Mouse (Mus musculus) yolk sac, embryonic 10.5 days (tissue): Measurements from ENCODE around the gene Tmem230.
"Not testable (repeated sequence)": the region's sequence is repeated elsewhere in the genome, so short reads cannot be mapped to it uniquely, and the experiment has no call there.

ENCODE experiments used
- DNase-seq: peaks from one replicate; pipeline ENCODE4 v3.0.0-alpha.2; 2017; ENCODE audit warnings: low spot score

The Tmem230 gene

DNA sequence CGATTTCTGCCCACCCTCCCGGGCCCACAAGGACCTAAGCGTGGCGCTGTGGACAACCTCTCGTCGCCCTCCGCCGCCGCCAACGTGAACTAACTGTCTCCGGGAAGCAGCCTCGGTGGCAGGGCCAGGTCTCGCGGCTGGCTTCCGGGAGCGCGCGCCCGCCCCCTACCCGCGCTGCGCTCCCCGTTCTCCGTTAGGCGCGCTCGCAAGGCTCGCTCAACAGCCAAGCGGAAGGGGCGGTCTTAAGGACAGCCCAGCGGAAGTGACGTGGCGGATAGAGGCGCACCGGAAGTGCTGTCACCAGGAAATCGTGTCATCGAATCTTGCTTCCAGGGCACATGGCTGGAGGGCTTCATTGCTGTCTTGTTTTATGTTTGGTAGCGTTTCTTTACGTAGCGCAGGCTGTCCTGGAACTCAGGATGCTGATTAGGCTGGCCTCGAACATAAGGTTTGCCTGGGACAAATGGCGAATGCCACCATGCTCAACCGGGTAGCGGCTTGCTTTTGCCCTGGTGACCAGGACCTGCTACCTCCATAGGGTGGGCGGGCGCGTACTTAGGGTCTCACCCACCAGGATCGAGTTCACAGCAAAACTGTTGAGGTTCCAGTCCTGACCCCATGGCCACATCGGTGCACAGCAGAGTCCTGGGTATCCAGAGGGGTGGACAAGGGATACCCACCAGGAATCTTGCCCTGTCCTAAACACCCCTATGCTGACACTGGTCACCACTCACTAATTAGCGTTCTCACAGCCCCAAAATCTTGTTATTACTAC lies at the start of gene Tmem230:
Tmem230 (minus strand) TSS at position 269 of the 775 bp plus-strand sequence.
- DNase-seq, result peak; percentile 92

DNA sequence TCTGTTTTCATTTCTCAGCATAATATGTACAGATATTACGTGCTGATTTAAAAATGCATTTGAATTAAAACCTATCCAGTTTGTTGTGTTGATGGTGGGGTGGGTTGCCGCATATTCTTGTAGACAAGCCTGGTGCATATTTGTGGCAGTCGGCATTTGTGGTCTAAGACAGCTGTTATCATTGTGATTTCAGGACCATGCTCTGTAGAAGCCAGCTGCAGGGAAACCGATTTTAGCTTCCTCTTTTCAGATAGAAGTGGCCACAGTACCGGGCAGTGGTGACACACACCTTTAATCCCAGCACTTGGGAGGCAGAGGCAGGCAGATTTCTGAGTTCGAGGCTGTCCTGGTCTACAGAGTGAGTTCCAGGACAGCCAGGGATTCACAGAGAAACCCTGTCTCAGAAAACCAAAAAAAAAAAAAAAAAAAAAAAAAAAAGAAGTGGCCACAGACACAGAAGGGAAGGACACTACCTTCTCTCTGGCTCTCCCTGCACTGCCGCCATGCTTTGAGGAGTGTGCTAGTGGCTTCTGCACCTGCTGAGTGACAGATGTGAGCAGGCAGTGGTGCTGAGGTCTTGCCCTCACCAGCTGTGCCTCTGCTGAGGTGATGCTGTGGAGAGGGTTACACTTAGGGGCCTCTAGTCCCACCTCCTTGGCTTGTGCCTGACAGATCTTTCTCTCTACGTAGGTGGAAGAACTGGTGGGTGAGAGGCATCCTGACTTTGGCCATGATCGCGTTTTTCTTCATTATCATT lies 46.3 kb upstream of the Tmem230 start:
- no peak for DNase-seq

DNA sequence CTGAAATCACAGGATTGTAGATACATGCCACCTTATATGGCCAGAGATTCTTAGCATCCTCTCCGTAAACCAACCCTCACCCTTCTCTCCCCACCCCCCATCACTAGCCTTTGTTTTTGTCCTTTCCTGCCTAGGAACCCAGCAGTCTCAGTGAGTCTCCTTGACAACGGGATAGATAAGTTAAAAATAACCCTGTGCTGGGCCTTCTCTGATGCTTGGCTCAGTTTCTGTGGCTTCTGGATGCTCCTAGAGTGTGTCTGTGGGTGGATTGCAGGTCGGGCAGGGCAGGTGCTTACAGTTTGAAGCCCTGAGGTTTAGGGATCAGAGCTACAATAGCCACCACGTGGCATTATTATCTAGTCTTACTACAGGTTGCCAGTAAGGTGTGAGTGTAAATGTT lies 44.5 kb upstream of the Tmem230 start:
- no peak for DNase-seq

DNA sequence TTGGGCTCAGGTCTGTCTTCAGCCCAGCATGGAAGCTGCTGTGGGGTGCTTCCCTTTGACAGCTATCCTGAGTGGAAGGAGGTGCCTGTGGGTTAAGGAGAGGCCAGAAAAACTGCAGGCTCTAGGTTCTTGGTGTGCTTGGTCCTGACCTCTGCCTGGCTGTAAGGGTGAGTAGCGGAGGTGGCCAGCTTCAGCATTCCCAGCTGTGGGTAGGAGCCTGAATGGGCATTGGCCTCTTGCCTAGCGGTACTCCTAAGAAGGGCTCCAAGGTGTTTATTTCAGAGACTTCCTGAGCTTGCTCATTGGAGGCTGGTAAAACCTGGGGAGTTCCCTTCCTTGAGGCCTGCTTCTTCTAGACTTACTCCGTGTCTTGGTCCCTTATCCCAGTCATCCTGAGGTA lies 43.7 kb upstream of the Tmem230 start:
- DNase-seq, result no peak

DNA sequence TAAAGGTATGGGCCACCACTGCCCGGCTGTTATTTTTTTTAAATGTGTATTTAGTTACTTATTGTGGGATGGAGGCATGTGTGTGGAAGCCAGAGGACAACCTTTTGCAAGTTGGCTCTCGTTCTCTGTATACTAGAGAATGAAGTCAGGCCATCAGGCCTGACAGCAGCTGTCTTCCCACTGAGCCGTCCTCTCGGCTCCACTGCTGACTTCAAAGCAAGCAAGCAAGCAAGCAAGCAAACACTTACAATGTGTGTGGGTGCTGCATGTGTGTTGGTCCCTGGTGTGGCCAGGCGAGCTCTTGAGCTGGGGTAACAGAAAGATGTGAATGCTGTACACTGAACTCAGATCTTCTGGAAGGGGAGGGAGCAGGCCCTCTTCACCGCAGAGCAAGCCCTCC lies 43.2 kb upstream of the Tmem230 start:
- DNase-seq, result no peak

DNA sequence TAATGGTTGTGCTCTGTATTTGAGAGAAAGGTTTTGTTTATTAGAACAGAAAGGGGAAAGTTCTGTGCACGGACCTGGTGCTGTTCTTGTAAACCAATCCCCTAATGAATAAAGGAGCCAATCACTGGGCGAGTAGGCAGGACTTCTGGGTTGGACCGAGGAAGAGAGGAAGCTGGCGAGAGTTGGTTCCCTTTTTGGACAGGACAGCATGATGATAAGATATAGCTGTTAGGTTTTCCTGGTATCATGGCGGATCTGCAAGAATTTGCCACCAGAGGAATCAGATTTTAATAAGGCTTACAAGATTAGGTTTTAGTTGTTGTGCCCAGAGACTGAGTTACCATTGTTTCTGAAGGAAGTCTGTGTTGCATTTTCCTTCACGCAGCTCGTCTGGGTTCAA lies 41.6 kb upstream of the Tmem230 start:
- not testable (repeated sequence) for DNase-seq

- no peak for DNase-seq
These were observed 38.9 kb upstream of the Tmem230 start for GRCm38 (mm10) chr2:132286376-132287076.

DNA sequence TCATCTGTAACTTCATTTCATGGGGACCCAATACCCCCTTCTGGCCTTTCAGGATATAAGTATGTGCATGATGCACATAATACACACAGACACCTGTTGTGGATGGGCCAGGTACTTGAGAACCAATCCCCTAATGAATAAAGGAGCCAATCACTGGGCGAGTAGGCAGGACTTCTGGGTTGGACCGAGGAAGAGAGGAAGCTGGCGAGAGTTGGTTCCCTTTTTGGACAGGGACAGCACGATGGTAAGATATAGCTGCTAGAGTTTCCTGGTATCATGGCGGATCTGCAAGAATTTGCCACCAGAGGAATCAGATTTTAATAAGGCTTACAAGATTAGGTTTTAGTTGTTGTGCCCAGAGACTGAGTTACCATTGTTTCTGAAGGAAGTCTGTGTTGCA lies 38.1 kb upstream of the Tmem230 start:
- DNase-seq, result not testable (repeated sequence)

GRCm38 (mm10) chr2:132284492-132285139 lies 37.0 kb upstream of the Tmem230 start:
- peak; percentile 45 for DNase-seq

- no peak for DNase-seq
These were observed 35.8 kb upstream of the Tmem230 start for GRCm38 (mm10) chr2:132283236-132284070.

GRCm38 (mm10) chr2:132282453-132283174 lies 35.0 kb upstream of the Tmem230 start:
- no peak for DNase-seq

GRCm38 (mm10) chr2:132281560-132282452 lies 34.2 kb upstream of the Tmem230 start:
- DNase-seq, result no peak

DNA sequence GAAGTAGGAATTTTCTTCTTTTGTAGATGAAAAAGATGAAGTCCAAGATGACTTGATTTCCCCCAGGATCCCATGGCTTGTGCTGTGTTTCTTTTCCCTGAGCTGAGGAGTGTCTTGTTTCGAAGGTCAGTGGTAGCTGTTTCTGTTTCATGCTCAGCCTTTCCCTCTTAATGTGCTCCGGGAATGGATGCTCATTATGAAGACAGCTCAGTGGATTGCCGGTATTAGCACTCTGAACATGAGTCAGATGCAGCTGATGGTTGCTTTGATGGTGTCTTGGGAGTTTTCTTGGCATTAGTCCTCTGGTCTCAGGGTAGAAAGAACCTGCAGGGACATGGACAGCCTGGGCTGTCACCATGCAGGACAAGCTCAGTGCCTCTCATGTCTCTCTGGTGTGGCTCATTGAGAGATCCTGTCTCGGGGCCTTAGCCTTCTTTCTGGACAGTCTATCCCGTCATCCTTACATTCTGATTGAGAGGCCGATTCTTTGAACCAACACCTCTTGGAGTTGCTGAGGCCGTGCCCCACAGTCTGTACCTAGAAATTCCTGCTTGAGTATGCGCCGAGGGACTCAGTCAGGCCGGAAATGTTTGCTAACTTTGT lies 33.0 kb upstream of the Tmem230 start:
- no peak for DNase-seq

DNA sequence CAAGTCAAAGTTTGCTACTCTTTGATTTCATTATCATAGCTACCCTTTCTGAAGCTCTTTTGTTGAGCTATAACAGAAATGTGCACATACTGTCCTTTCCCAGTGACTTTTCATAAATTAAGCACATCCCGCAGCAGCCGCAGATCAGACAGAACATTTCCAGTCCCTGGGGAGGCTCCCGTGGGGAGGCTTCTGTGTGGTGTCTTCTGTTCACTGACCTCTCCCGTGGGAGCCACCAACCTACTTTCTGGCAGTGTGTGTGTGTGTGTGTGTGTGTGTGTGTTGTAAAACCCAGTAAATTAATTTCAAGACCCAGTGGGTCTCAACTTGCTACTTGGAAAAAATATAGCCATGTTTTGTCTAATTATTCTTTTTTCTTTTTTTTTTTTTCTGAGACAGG lies 32.4 kb upstream of the Tmem230 start:
- DNase-seq, result no peak

- no peak for DNase-seq
These were observed 31.8 kb upstream of the Tmem230 start for GRCm38 (mm10) chr2:132279336-132279882.

GRCm38 (mm10) chr2:132278273-132278853 lies 30.8 kb upstream of the Tmem230 start:
- DNase-seq, result no peak

DNA sequence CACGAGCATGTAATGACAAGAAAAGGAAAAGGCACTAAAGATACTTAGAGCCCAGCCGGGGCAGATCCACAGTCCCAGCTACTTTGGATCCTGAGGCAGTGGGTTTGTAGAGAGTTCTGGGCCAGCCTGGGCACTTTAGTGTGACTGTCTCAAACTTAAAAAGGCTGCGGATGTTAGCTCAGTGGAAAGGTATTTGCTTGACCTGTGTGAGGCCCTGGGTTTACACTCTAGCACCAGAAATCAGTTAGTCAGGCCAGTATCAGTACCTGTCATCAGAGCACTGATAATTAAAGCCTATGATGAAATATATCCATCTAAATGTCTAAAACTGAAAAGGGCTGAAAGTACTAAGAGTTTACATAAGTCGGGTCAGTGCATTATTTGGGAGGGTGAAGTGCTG lies 28.6 kb upstream of the Tmem230 start:
- DNase-seq, result no peak

DNA sequence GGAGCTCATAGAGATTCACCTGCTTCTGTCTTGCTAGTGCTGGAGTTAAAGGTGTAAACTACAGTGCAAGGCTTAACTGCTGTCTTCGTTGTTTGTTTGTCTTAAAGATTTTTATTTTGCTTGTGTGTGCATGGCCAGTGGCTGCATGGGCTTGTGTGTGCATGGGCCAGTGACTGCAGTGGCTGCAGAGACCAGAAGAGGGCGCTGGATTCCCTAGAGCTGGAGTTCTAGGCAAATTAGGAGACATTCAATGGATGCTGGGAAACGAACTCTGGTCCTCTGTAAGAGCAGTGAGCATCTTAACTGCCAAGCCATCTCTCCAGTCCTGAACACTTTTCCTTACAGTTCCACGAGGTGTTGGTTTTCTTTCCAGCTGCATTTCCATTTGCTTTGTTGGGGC lies 27.9 kb upstream of the Tmem230 start:
- DNase-seq, result no peak
